Mouse (Mus musculus) forebrain, postnatal 0 days (tissue): ENCODE measurements around the gene Hacd4. TPM values are rescaled to one million over a fixed set of nuclear protein-coding genes. Genes with fewer than 3 reads are reported as not detected.

Source experiments
- ATAC-seq: fragments of 200-750 bp; cut with Nextera tagmentation; 2 replicates; pipeline ENCODE4 v1.8.0; 2017; ENCODE audit warnings: mild to moderate bottlenecking, moderate library complexity
- DNase-seq: peaks from one replicate; pipeline ENCODE4 v3.0.0-alpha.2; 2015
- H3K27ac ChIP-seq: fragments of 300-500 bp; sonication (generic); 2 replicates; pipeline ENCODE4 v1.5.1; 2014; ENCODE audit warnings: low read depth, mild to moderate bottlenecking, antibody characterized with exemption, low read length, moderate library complexity, mixed read lengths
- H3K27me3 ChIP-seq: fragments of 300-500 bp; sonication (generic); 2 replicates; pipeline ENCODE4 v1.6.1; 2014; ENCODE audit warnings: mild to moderate bottlenecking, low read length, mixed read lengths; ENCODE audit not compliant: insufficient read depth
- H3K36me3 ChIP-seq: fragments of 300-500 bp; sonication (generic); 2 replicates; pipeline ENCODE4 v1.6.1; 2014; ENCODE audit warnings: mild to moderate bottlenecking, moderate library complexity; ENCODE audit not compliant: insufficient read depth
- H3K4me1 ChIP-seq: fragments of 300-500 bp; sonication (generic); 2 replicates; pipeline ENCODE4 v1.6.1; 2014; ENCODE audit warnings: antibody characterized with exemption; ENCODE audit not compliant: insufficient read depth
- H3K4me2 ChIP-seq: fragments of 300-500 bp; sonication (generic); 2 replicates; pipeline ENCODE4 v1.6.1; 2014; ENCODE audit warnings: low read depth, mild to moderate bottlenecking, moderate library complexity
- H3K4me3 ChIP-seq: fragments of 300-500 bp; sonication (generic); 2 replicates; pipeline ENCODE4 v1.5.1; 2014; ENCODE audit warnings: low read depth, low read length, mixed read lengths
- H3K9ac ChIP-seq: fragments of 300-500 bp; sonication (generic); 2 replicates; pipeline ENCODE4 v1.6.1; 2014; ENCODE audit warnings: mild to moderate bottlenecking
- H3K9me3 ChIP-seq: fragments of 300-500 bp; sonication (generic); 2 replicates; pipeline ENCODE4 v1.6.1; 2016; ENCODE audit warnings: low read length
- CTCF ChIP-seq: sonication (generic); IDR thresholded peaks from 2 replicates; pipeline ENCODE4 v1.5.1; 2016; ENCODE audit warnings: antibody characterized with exemption, control low read depth, low read depth
- WGBS: fragments of 180-500 bp; shearing (Covaris S2); extraction: QIAGEN DNeasy Blood & Tissue Kit; methylation state at CpG from one replicate; pipeline ENCODE4 v1.1.7; 2014; 5-methylcytosine and 5-hydroxymethylcytosine counted together
- polyA plus RNA-seq: library from polyadenylated mRNA; unstranded; fragments of >200 nt; fragmentation: Nextera tagmentation; extraction: Ambion mirVana; gene quantifications from 2 replicates; pipeline ENCODE4 v1.2.1, GENCODE M21; 2015
- total RNA-seq: library from RNA; depleted of rRNA; stranded (reverse); fragments of >200 nt; gene quantifications from 2 replicates; pipeline ENCODE4 v1.2.3, GENCODE M21; 2014

The Hacd4 gene
- total and polyA plus RNA-seq, 2 experiments from 2014 or later: 3.7 to 4.2 TPM

DNA sequence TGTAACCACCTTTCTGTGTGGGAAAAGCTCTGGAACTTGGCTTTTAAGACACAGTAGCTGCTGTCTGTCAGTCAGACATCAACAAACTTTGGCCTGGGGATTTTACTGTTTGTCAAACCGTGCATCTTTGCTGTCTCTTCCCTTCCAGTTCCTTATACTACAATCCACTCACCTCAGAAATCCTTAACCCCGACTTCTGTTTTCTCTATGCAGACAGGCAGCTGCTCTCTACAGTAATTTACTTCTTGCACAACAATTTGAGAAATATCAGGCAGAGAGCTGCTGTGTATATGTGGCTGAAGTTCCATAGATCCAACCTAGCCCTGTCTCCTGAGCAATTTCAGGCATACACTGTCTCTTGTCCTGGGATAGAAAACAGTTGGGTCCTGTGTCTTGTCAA is 32.8 kb upstream of the Hacd4 start:
- H3K9me3 ChIP-seq: no peaks in the 10 kb centered on the region
- no peak overlapping the region for H3K27ac ChIP-seq
- no peak for ATAC-seq
- 74% methylated on average over 2 of the region's 2 CpGs for WGBS
- no peaks in the 10 kb centered on the region for H3K4me1 ChIP-seq
- no peak for TF ChIP-seq CTCF
- no peaks in the 10 kb centered on the region for H3K27me3 ChIP-seq
- H3K36me3 ChIP-seq: no peaks in the 10 kb centered on the region
- no peak overlapping the region for H3K4me3 ChIP-seq
- no peak for DNase-seq
- H3K4me2 ChIP-seq: no peak overlapping the region
- no peak overlapping the region for H3K9ac ChIP-seq

DNA sequence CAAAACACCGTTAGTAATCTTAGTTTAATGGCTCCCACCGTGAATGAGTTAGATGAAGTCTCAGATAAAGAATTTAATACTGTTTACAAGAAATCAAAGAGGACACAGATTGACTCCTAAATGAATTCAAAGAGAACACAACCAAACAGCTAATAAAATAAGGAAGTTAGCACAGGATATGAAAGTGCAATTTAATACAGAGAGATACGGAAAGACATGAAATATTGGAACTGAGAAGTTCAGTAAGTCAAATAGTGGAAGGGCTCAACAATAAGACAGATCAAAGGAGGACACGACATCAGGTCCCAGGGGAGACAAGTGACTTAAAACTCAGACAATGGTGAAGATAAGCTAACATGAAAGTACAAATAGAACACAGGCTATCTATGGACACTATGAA is 25.8 kb upstream of the Hacd4 start:
- Histone ChIP-seq H3K9me3 (no peaks in the 10 kb centered on the region), H3K9ac (no peak overlapping the region), H3K36me3 (no peaks in the 10 kb centered on the region), H3K4me3 (no peak overlapping the region), H3K27me3 (no peaks in the 10 kb centered on the region), H3K4me2 (no peak overlapping the region), H3K27ac (no peak overlapping the region), H3K4me1 (no peaks in the 10 kb centered on the region)
- WGBS: 82% methylated on average over 4 of the region's 4 CpGs
- ATAC-seq (no peak), DNase-seq (no peak)
- TF ChIP-seq CTCF: no peak

DNA sequence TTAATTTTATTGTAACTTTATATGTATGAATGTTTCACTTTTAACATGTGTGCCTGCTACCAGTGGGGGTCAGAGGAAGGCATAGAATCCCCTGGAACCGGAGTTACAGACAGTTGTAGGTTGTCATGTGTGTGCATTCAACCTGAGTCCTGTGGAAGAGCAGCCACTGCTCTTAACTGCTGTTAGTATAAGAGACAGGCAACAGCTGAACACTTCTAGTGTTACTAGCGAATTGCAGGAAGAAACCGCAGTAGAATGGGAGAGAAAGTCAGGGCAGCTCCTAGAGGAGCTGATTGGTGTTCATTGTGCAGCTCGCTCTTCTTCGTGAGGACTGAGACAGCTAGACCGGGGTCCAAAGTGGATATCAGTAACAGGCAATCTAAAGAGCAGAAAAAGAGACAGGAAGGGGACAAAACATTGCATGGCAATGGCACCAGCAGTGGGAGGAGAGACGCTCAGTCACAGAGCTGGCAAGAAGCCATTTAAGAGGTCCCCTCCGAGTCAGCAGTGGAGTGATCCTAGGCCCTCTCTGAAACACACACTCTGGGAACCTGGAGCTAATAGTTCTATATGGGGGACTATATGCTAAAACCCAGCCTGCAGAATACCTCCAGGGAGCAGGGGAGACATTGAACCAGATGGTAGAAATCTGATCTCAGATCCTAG is 24.4 kb upstream of the Hacd4 start:
- no peak overlapping the region for H3K4me3 ChIP-seq
- WGBS: 64% methylated on average over 8 of the region's 8 CpGs
- no peaks in the 10 kb centered on the region for H3K4me1 ChIP-seq
- H3K36me3 ChIP-seq: no peaks in the 10 kb centered on the region
- no peak for DNase-seq
- TF ChIP-seq CTCF: no peak
- H3K4me2 ChIP-seq: no peak overlapping the region
- no peaks in the 10 kb centered on the region for H3K9me3 ChIP-seq
- H3K27me3 ChIP-seq: no peaks in the 10 kb centered on the region
- no peak overlapping the region for H3K9ac ChIP-seq
- no peak for ATAC-seq
- H3K27ac ChIP-seq: no peak overlapping the region

DNA sequence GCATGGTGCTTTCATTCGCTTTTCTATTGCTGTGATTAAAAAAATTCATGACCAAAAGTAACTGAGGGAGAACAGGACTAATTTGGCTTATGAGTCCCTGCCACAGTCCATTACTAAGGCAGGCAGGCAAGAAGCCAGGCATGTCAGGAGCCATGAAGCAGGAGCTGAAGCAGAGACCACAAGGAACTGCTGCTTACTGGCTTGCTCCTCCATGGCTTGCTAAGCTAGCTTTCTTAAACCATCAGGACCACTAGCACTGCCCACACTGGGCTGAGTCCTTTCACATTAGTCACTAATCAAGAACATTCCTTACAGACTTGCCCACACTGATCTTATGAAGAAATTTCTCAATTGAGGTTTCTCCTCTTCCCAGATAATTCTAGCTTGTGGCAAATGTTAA is 23.8 kb upstream of the Hacd4 start:
- Histone ChIP-seq H3K27me3 (no peaks in the 10 kb centered on the region), H3K9ac (no peak overlapping the region), H3K4me3 (no peak overlapping the region), H3K36me3 (no peaks in the 10 kb centered on the region), H3K4me2 (no peak overlapping the region), H3K27ac (no peak overlapping the region), H3K4me1 (no peaks in the 10 kb centered on the region), H3K9me3 (no peaks in the 10 kb centered on the region)
- TF ChIP-seq CTCF: no peak
- WGBS: 95% methylated on average over 1 of the region's 1 CpGs
- ATAC-seq: no peak
- DNase-seq: no peak

DNA sequence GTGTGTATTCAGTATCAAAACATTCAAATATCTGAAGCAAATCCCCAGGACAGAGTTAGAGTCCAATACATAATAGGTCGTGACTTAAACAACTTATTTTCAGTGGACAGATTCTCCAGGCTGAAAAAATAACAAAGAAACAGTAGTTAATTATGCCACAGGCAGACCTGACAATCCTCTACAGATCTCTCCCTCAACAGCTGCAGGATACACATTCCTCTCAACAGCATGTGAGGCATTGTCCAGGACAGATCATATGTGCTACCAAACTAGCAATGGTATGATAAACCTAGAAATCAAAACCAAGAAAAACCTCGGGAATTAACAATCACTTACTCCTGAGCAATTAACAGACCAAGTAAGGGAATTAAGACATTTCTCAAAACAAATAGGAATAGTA is 22.6 kb upstream of the Hacd4 start:
- TF ChIP-seq CTCF: no peak
- Histone ChIP-seq H3K4me1 (no peaks in the 10 kb centered on the region), H3K4me2 (no peak overlapping the region), H3K27ac (no peak overlapping the region), H3K36me3 (no peaks in the 10 kb centered on the region), H3K4me3 (no peak overlapping the region), H3K27me3 (no peaks in the 10 kb centered on the region), H3K9me3 (no peaks in the 10 kb centered on the region), H3K9ac (no peak overlapping the region)
- no peak for DNase-seq
- WGBS: 65% methylated on average over 2 of the region's 2 CpGs
- no peak for ATAC-seq

DNA sequence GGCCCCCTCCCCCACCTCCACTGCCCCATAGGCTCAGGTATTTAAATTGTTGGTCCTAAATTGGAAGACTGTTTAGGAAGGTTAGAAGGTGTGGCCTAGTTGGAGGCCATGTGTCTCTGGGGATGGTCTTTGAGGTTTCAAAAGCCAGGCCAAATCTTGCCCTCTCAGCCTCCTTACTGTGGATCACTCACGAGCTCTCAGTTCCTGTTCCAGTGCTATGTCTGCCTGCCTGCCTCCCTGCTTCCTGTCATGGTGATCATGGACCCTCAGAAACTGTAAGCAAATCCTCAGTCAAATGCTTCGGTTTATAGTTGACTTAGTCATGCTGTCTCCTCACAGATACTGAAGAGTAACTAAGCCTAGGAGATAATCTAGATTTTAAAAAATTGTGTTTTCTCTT is 19.9 kb upstream of the Hacd4 start:
- Histone ChIP-seq H3K4me3 (no peak overlapping the region), H3K27ac (no peak overlapping the region), H3K4me2 (no peak overlapping the region), H3K27me3 (no peaks in the 10 kb centered on the region), H3K9me3 (no peaks in the 10 kb centered on the region), H3K36me3 (no peaks in the 10 kb centered on the region), H3K9ac (no peak overlapping the region), H3K4me1 (no peaks in the 10 kb centered on the region)
- ATAC-seq (no peak), DNase-seq (no peak)
- TF ChIP-seq CTCF: no peak
- WGBS: 85% methylated on average over 2 of the region's 2 CpGs

DNA sequence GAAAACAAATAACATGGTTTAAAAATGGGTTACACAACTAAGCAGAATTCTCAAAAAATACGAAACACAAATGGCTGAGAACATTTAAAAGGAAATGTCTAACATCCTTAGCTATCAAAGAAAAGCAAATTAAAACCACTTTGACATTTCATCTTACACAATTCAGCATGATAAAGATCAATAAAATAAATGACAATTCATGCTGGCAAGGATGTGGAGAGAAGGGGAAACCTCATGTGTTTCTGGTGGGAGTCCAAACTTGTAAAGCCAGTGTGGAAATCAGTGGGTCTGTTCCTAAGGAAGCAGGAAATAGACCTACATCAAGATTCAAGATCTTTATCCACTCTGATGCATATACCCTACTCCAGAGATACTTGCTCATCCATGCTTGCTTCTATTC is 19.4 kb upstream of the Hacd4 start:
- H3K4me1 ChIP-seq: no peaks in the 10 kb centered on the region
- no peak overlapping the region for H3K27ac ChIP-seq
- H3K27me3 ChIP-seq: no peaks in the 10 kb centered on the region
- no peak overlapping the region for H3K4me3 ChIP-seq
- no peaks in the 10 kb centered on the region for H3K36me3 ChIP-seq
- no peak for TF ChIP-seq CTCF
- 87% methylated on average over 1 of the region's 1 CpGs for WGBS
- no peak overlapping the region for H3K4me2 ChIP-seq
- no peaks in the 10 kb centered on the region for H3K9me3 ChIP-seq
- no peak overlapping the region for H3K9ac ChIP-seq
- no peak for ATAC-seq
- no peak for DNase-seq
